Mouse (Mus musculus): ENCODE measurements at regions not wholly inside any gene's neighbourhood (a gene's known extent, or its start where the extent isn't known, plus 50 kb on each side); places are given as distances from the start of the nearest gene placed in this dataset.

GRCm38 (mm10) chr10:48877477-48878473 lies 910.8 kb downstream of the Grik2 start:
- Histone ChIP-seq H3K4me3 (ENCODE audit: low read depth, low read length) (no peak overlapping the region), H3K9ac (ENCODE audit: low read depth, low read length) (no peak overlapping the region), H3K27me3 (ENCODE audit: control insufficient read depth, insufficient read depth, low read depth, low read length) (no peaks in the 10 kb centered on the region), H3K4me2 (ENCODE audit: low read length) (no peak overlapping the region), H3K9me3 (replicated peaks; ENCODE audit: control insufficient read depth, low read length, poor library complexity, severe bottlenecking) (no peaks in the 10 kb centered on the region), H3K4me1 (ENCODE audit: control insufficient read depth, insufficient read depth, low read length) (no peaks in the 10 kb centered on the region), H3K27ac (ENCODE audit: low read length) (no peak overlapping the region), H3K36me3 (ENCODE audit: control insufficient read depth, insufficient read depth, low read length) (no peaks in the 10 kb centered on the region)
- WGBS, result 59% methylated on average over 8 of the region's 8 CpGs
- peak; percentile 84 for ATAC-seq

- Histone ChIP-seq H3K36me3 (ENCODE audit: control insufficient read depth, insufficient read depth, low read length) (no peaks in the 10 kb centered on the region), H3K27me3 (ENCODE audit: control insufficient read depth, insufficient read depth, low read depth, low read length) (no peaks in the 10 kb centered on the region), H3K27ac (ENCODE audit: low read length) (no peak overlapping the region), H3K4me3 (ENCODE audit: low read depth, low read length) (no peak overlapping the region), H3K9me3 (replicated peaks; ENCODE audit: control insufficient read depth, low read length, poor library complexity, severe bottlenecking) (no peaks in the 10 kb centered on the region), H3K9ac (ENCODE audit: low read depth, low read length) (no peak overlapping the region), H3K4me2 (ENCODE audit: low read length) (no peak overlapping the region), H3K4me1 (ENCODE audit: control insufficient read depth, insufficient read depth, low read length) (no peaks in the 10 kb centered on the region)
- 65% methylated on average over 1 of the region's 1 CpGs for WGBS
- ATAC-seq, result no peak
Measured at GRCm38 (mm10) chr10:48872978-48873377, 915.6 kb downstream of the Grik2 start.
